Mouse (Mus musculus): ENCODE data around the gene Mapk12. TPM values are rescaled to one million over a fixed set of nuclear protein-coding genes. Genes with fewer than 3 reads are reported as not detected.

The Mapk12 gene
- total and polyA plus RNA-seq, 3 experiments, result 0.18 TPM; not detected in 2

GRCm38 (mm10) chr15:89141443-89141842 is 940 bp upstream of the Mapk12 start:
- H3K4me3 ChIP-seq (ENCODE audit: control insufficient read depth in 1 of 2, insufficient read depth in 1 of 2, low read depth in 2 of 2, low read length in 2 of 2), result no peak overlapping the region
- TF ChIP-seq CTCF (IDR thresholded peaks at IDR 0.05 in 2 of 3, conservative IDR thresholded peaks at IDR 0.05 in 1 of 3; ENCODE audit: control insufficient read depth in 1 of 3, insufficient read depth in 1 of 3, low read depth in 2 of 3, low read length in 3 of 3, poor library complexity in 1 of 3, severe bottlenecking in 1 of 3), result no peak
- no peak for TF ChIP-seq ZKSCAN1 (IDR thresholded peaks at IDR 0.05; ENCODE audit: low read depth, low read length)
- no peak for TF ChIP-seq MAZ (IDR thresholded peaks at IDR 0.05; ENCODE audit: low read depth, low read length)
- no peak for TF ChIP-seq KAT2A (conservative IDR thresholded peaks at IDR 0.05; ENCODE audit: low read depth, low read length)
- TF ChIP-seq NRF1 (IDR thresholded peaks at IDR 0.05; ENCODE audit: insufficient read depth, low read depth, low read length, poor library complexity, severe bottlenecking), result no peak
- TF ChIP-seq MYC (IDR thresholded peaks at IDR 0.05; ENCODE audit: low read depth, low read length), result no peak
- no peak for TF ChIP-seq MAX (IDR thresholded peaks at IDR 0.05; ENCODE audit: low read length)
- TF ChIP-seq TAL1 (IDR thresholded peaks at IDR 0.05; ENCODE audit: low read length), result no peak
- TF ChIP-seq TBP (IDR thresholded peaks at IDR 0.05; ENCODE audit: low read depth, low read length), result no peak
- no peak for TF ChIP-seq MEF2A (IDR thresholded peaks at IDR 0.05; ENCODE audit: extremely low read depth, insufficient replicate concordance, low read depth, low read length, poor library complexity, severe bottlenecking)
- no peaks in the 10 kb centered on the region for H3K36me3 ChIP-seq (ENCODE audit: control insufficient read depth in 1 of 2, insufficient read depth in 2 of 2, low read length in 2 of 2)
- H3K27ac ChIP-seq (ENCODE audit: control insufficient read depth, low read depth, low read length), result no peak overlapping the region
- DNase-seq (ENCODE audit: low read depth, low spot score), result no peak
- no peaks in the 10 kb centered on the region for H3K79me2 ChIP-seq (ENCODE audit: control insufficient read depth, insufficient read depth, low read length, poor library complexity)
- no peak overlapping the region for H3K9ac ChIP-seq (ENCODE audit: control insufficient read depth, low read depth, low read length, poor library complexity, severe bottlenecking)
- H3K4me1 ChIP-seq (ENCODE audit: control insufficient read depth in 1 of 2, insufficient read depth in 2 of 2, low read length in 2 of 2), result no peaks in the 10 kb centered on the region
- no peaks in the 10 kb centered on the region; a peak in 1 of 4 replicates for H3K27me3 ChIP-seq (ENCODE audit: control insufficient read depth in 1 of 2, insufficient read depth in 2 of 2, low read length in 2 of 2)
- no peaks in the 10 kb centered on the region for H3K9me3 ChIP-seq (replicated peaks; ENCODE audit: insufficient read depth, low read length)

DNA sequence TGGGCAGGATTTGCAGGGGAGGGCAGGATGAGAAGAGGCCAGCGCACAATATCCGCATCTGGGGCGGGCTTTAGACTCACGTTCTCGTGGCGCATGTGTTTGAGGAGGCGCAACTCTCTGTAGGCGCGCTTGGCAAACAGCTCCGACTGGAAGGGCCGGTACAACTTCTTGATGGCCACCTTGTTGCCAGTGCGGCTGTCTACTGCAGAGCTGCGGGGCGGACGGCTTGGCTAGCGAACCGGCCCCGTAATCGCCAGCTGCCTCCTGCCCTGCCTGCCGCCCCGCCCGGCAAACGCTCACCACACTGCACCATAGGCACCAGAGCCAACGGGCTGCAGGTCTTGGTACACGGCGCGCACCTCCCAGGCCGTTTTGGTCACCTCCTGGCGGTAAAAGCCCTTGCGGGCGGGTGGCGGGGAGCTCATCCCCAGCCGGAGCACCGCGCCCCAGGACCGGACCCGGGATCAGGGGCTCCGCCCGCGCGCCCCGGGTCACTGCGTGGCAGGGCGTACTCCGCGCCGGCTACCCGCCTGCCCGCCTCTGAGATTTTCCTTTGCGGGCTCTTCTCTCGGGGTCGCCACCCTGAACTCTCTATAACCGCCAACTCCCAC is 350 bp downstream of the Mapk12 start:
- H3K27me3 ChIP-seq (ENCODE audit: control insufficient read depth in 1 of 2, insufficient read depth in 2 of 2, low read length in 2 of 2), result no peaks in the 10 kb centered on the region; a peak in 1 of 4 replicates
- H3K27ac ChIP-seq (ENCODE audit: control insufficient read depth, low read depth, low read length), result no peak overlapping the region
- no peaks in the 10 kb centered on the region for H3K36me3 ChIP-seq (ENCODE audit: control insufficient read depth in 1 of 2, insufficient read depth in 2 of 2, low read length in 2 of 2)
- no peak for TF ChIP-seq TAL1 (IDR thresholded peaks at IDR 0.05; ENCODE audit: low read length)
- no peak for TF ChIP-seq POLR2A (IDR thresholded peaks at IDR 0.05; ENCODE audit: control insufficient read depth in 1 of 2, insufficient read depth in 1 of 2, low read depth in 1 of 2, low read length in 2 of 2, poor library complexity in 1 of 2)
- no peak for TF ChIP-seq KAT2A (conservative IDR thresholded peaks at IDR 0.05; ENCODE audit: low read depth, low read length)
- no peak for TF ChIP-seq TCF12 (IDR thresholded peaks at IDR 0.05; ENCODE audit: low read depth, low read length)
- TF ChIP-seq USF2 (IDR thresholded peaks at IDR 0.05; ENCODE audit: borderline replicate concordance in 1 of 2, insufficient read depth in 1 of 2, low read depth in 1 of 2, low read length in 2 of 2), result no peak
- no peak for TF ChIP-seq POLR2AphosphoS5 (IDR thresholded peaks at IDR 0.05; ENCODE audit: borderline replicate concordance, low read depth, low read length)
- no peak for TF ChIP-seq MEF2A (IDR thresholded peaks at IDR 0.05; ENCODE audit: extremely low read depth, insufficient replicate concordance, low read depth, low read length, poor library complexity, severe bottlenecking)
- no peak for TF ChIP-seq MAZ (IDR thresholded peaks at IDR 0.05; ENCODE audit: low read depth, low read length)
- no peak for TF ChIP-seq ETS1 (IDR thresholded peaks at IDR 0.05; ENCODE audit: low read depth, low read length)
- TF ChIP-seq SMC3 (IDR thresholded peaks at IDR 0.05; ENCODE audit: low read depth, low read length), result no peak
- TF ChIP-seq ZKSCAN1 (IDR thresholded peaks at IDR 0.05; ENCODE audit: low read depth, low read length), result no peak
- no peak for TF ChIP-seq BHLHE40 (IDR thresholded peaks at IDR 0.05; ENCODE audit: borderline replicate concordance, low read depth, low read length)
- no peak for TF ChIP-seq MAX (IDR thresholded peaks at IDR 0.05; ENCODE audit: low read length)
- no peak for TF ChIP-seq TBP (IDR thresholded peaks at IDR 0.05; ENCODE audit: low read depth, low read length)
- no peaks in the 10 kb centered on the region for H3K79me2 ChIP-seq (ENCODE audit: control insufficient read depth, insufficient read depth, low read length, poor library complexity)
- no peak for DNase-seq (ENCODE audit: low read depth, low spot score)
- no peak overlapping the region for H3K9ac ChIP-seq (ENCODE audit: control insufficient read depth, low read depth, low read length, poor library complexity, severe bottlenecking)
- H3K4me3 ChIP-seq (ENCODE audit: control insufficient read depth in 1 of 2, insufficient read depth in 1 of 2, low read depth in 2 of 2, low read length in 2 of 2), result no peak overlapping the region
- no peaks in the 10 kb centered on the region for H3K4me1 ChIP-seq (ENCODE audit: control insufficient read depth in 1 of 2, insufficient read depth in 2 of 2, low read length in 2 of 2)
- H3K9me3 ChIP-seq (replicated peaks; ENCODE audit: insufficient read depth, low read length), result no peaks in the 10 kb centered on the region

All from MEL (cell line).